Mouse (Mus musculus) kidney, embryonic 16.5 days (tissue): ENCODE measurements around the gene Gldc. TPM values are rescaled to one million over a fixed set of nuclear protein-coding genes. Genes with fewer than 3 reads are reported as not detected.

ENCODE experiments used
- ATAC-seq: fragments of 200-750 bp; cut with Nextera tagmentation; 2 replicates; pipeline ENCODE4 v1.8.0; 2017; ENCODE audit warnings: moderate TSS enrichment; ENCODE audit not compliant: low FRiP score, low TSS enrichment
- H3K27ac ChIP-seq: fragments of 300-500 bp; sonication (generic); 2 replicates; pipeline ENCODE4 v1.5.1; 2014; ENCODE audit warnings: low read length
- H3K27me3 ChIP-seq: fragments of 300-500 bp; sonication (generic); 2 replicates; pipeline ENCODE4 v1.6.1; 2014; ENCODE audit warnings: low read length, control low read depth, mixed read lengths; ENCODE audit not compliant: insufficient read depth
- H3K36me3 ChIP-seq: fragments of 300-500 bp; sonication (generic); 2 replicates; pipeline ENCODE4 v1.6.1; 2014; ENCODE audit warnings: low read length, control low read depth, mixed read lengths; ENCODE audit not compliant: insufficient read depth
- H3K4me1 ChIP-seq: fragments of 300-500 bp; sonication (generic); 2 replicates; pipeline ENCODE4 v1.6.1; 2014; ENCODE audit warnings: low read length, control low read depth, mixed read lengths; ENCODE audit not compliant: insufficient read depth
- H3K4me2 ChIP-seq: fragments of 300-500 bp; sonication (generic); replicated peaks from 2 replicates; pipeline ENCODE4 v1.6.1; 2014; ENCODE audit warnings: low read depth, low read length
- H3K4me3 ChIP-seq: fragments of 300-500 bp; sonication (generic); 2 replicates; pipeline ENCODE4 v1.5.1; 2014; ENCODE audit warnings: mild to moderate bottlenecking, low read length
- H3K9ac ChIP-seq: fragments of 300-500 bp; sonication (generic); replicated peaks from 2 replicates; pipeline ENCODE4 v1.6.1; 2014; ENCODE audit warnings: low read length
- H3K9me3 ChIP-seq: fragments of 300-500 bp; sonication (generic); 2 replicates; pipeline ENCODE4 v1.6.1; 2016; ENCODE audit warnings: low read length, control low read depth
- WGBS: fragments of 180-500 bp; shearing (Covaris S2); extraction: QIAGEN DNeasy Blood & Tissue Kit; methylation state at CpG from one replicate; pipeline ENCODE4 v1.1.7; 2014; 5-methylcytosine and 5-hydroxymethylcytosine counted together
- polyA plus RNA-seq: library from polyadenylated mRNA; unstranded; fragments of >200 nt; fragmentation: Nextera tagmentation; extraction: Ambion mirVana; gene quantifications from 2 replicates; pipeline ENCODE4 v1.2.1, GENCODE M21; 2015

Gene Gldc
- polyA plus RNA-seq, 1 experiment from 2014 or later: 10.9 TPM

DNA sequence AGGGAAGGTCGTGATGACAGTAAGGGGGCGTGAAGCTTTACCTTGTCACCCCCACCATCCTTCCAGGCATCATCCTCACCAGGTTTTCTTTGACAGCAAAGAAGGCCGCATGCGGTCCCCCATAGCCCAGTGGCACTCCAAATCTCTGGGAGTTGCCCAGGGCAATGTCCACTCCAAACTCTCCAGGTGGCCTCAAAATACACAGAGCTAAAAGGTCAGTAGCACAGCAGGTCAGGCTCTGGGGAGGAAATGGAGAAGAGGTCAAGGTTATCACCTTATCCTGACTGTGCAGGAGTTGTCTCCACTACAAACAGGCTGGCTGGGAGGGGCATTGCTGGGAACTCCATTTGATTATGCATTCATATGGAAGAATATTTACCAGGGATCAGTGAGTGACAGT is 30.1 kb downstream of the Gldc start:
- Histone ChIP-seq H3K27ac (no peak overlapping the region), H3K9me3 (no peaks in the 10 kb centered on the region), H3K4me2 (no peak overlapping the region), H3K27me3 (no peaks in the 10 kb centered on the region), H3K4me3 (no peak overlapping the region), H3K36me3 (no peaks in the 10 kb centered on the region), H3K4me1 (no peaks in the 10 kb centered on the region; the same call in 1 of the 2 replicates), H3K9ac (no peak overlapping the region)
- ATAC-seq: no peak
- 77% methylated on average over 4 of the region's 4 CpGs for WGBS

- 68% methylated on average over 1 of the region's 1 CpGs for WGBS
- Histone ChIP-seq H3K4me1 (no peaks in the 10 kb centered on the region), H3K9ac (no peak overlapping the region), H3K27ac (no peak overlapping the region), H3K36me3 (no peaks in the 10 kb centered on the region), H3K4me3 (no peak overlapping the region), H3K9me3 (no peaks in the 10 kb centered on the region), H3K27me3 (no peaks in the 10 kb centered on the region), H3K4me2 (no peak overlapping the region)
- no peak for ATAC-seq
Measured at GRCm38 (mm10) chr19:30136308-30136707, 38.9 kb downstream of the Gldc start.

- ATAC-seq: no peak
- Histone ChIP-seq H3K9ac (no peak overlapping the region), H3K4me2 (no peak overlapping the region), H3K4me3 (no peak overlapping the region), H3K4me1 (no peaks in the 10 kb centered on the region), H3K9me3 (no peaks in the 10 kb centered on the region), H3K27ac (no peak overlapping the region), H3K36me3 (no peaks in the 10 kb centered on the region), H3K27me3 (no peaks in the 10 kb centered on the region)
- 62% methylated on average over 4 of the region's 4 CpGs for WGBS
Measured at GRCm38 (mm10) chr19:30128177-30128576, 47.1 kb downstream of the Gldc start.

DNA sequence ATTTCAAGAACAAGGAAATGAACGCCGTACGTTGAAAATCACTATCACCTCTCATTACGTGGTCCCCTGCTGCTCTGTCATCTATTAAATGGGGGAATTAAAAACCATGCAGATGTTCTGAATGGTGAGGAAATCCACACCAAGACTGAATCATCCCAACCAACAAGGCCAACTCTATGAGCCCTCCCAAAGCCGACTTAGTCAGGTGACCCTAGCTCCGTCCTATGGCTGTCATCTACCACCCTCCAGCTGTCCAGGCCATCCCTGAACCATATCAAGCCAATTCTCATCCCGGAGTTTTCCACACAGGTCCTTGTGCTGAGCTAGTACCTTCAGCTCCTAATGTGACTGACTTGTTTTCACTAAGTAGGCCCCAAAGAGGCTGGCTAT is 49.6 kb downstream of the Gldc start:
- no peak overlapping the region for H3K4me2 ChIP-seq
- H3K27ac ChIP-seq: no peak overlapping the region
- no peaks in the 10 kb centered on the region for H3K27me3 ChIP-seq
- H3K4me1 ChIP-seq: no peaks in the 10 kb centered on the region
- H3K4me3 ChIP-seq: no peak overlapping the region
- H3K9me3 ChIP-seq: no peaks in the 10 kb centered on the region
- no peak overlapping the region for H3K9ac ChIP-seq
- 80% methylated on average over 7 of the region's 7 CpGs for WGBS
- no peaks in the 10 kb centered on the region for H3K36me3 ChIP-seq
- no peak for ATAC-seq

DNA sequence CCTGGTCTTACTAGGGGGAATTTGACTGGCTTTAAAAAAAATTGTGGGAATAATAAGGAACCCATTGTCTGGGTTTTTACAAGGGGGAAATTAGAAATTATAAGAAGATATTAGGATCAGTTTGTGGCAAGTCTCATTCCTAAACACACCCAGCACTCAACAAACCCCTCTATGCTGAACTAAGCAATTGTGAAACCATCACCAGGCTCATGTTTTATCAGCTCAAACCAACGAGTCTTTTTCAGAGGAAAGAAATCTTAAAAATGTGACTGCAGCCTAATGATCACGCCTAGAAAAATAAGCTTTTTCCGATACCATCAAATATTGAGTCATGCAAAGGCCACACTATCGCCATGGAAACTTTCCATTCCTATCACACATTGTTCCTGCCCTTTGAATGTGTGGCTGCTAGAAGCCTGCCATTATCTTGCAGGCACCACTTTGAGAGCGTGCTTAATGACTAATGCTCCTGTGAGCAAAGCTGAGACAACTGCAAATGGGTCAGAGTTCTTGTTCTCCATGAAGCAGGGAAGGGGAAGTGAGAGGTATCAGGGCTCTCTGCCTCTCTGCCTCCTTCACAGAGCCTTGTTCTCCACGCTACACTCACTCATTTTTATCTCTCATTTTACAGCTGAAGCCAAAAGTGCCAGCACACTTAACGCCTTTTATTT is 50.1 kb downstream of the Gldc start:
- H3K4me1 ChIP-seq: no peaks in the 10 kb centered on the region
- ATAC-seq: no peak
- H3K9ac ChIP-seq: no peak overlapping the region
- no peaks in the 10 kb centered on the region for H3K27me3 ChIP-seq
- 69% methylated on average over 7 of the region's 7 CpGs for WGBS
- no peak overlapping the region for H3K4me3 ChIP-seq
- no peaks in the 10 kb centered on the region for H3K36me3 ChIP-seq
- no peaks in the 10 kb centered on the region for H3K9me3 ChIP-seq
- no peak overlapping the region for H3K4me2 ChIP-seq
- H3K27ac ChIP-seq: no peak overlapping the region

GRCm38 (mm10) chr19:30118344-30119312 is 56.6 kb downstream of the Gldc start:
- H3K4me2 ChIP-seq: no peak overlapping the region
- H3K4me3 ChIP-seq: no peak overlapping the region
- no peaks in the 10 kb centered on the region for H3K9me3 ChIP-seq
- 83% methylated on average over 17 of the region's 17 CpGs for WGBS
- H3K36me3 ChIP-seq: no peaks in the 10 kb centered on the region
- H3K27ac ChIP-seq: no peak overlapping the region
- peak; percentile 82 for ATAC-seq
- no peaks in the 10 kb centered on the region for H3K27me3 ChIP-seq
- no peak overlapping the region for H3K9ac ChIP-seq
- no peaks in the 10 kb centered on the region for H3K4me1 ChIP-seq

- WGBS: 69% methylated on average over 9 of the region's 9 CpGs
- H3K36me3 ChIP-seq: no peaks in the 10 kb centered on the region
Measured at GRCm38 (mm10) chr19:30117775-30118174, 57.5 kb downstream of the Gldc start.

DNA sequence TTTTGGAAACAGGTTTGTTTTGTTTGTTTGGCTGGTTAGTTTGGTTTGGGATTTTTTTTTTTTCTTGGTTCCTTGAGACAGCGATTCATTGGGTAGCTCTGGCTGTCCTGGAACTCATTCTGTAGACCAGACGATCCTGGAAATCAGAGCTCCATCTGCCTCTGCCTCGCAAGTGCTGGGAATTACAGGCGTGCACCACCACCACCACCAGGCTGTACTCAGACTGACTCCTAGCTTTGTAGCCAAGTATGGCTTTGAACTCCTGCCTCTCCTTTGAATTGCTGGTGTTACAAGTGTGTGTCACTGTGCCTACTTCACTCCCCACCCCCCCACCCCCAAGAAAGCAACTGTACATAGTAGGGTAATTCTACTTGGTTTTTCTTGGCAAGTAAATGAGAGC is 58.0 kb downstream of the Gldc start:
- H3K4me3 ChIP-seq: no peak overlapping the region
- no peaks in the 10 kb centered on the region for H3K9me3 ChIP-seq
- no peak overlapping the region for H3K4me2 ChIP-seq
- H3K27ac ChIP-seq: no peak overlapping the region
- H3K4me1 ChIP-seq: no peaks in the 10 kb centered on the region
- H3K27me3 ChIP-seq: no peaks in the 10 kb centered on the region
- no peak overlapping the region for H3K9ac ChIP-seq
- WGBS: 75% methylated on average over 4 of the region's 4 CpGs
- no peak for ATAC-seq
- H3K36me3 ChIP-seq: no peaks in the 10 kb centered on the region

More at GRCm38 (mm10) chr19:30117775-30118174, 57.5 kb downstream of the Gldc start:
- Histone ChIP-seq H3K4me2 (no peak overlapping the region), H3K27me3 (no peaks in the 10 kb centered on the region), H3K4me1 (no peaks in the 10 kb centered on the region), H3K4me3 (no peak overlapping the region), H3K9ac (no peak overlapping the region), H3K9me3 (no peaks in the 10 kb centered on the region), H3K27ac (no peak overlapping the region)
- ATAC-seq: no peak

- H3K9ac ChIP-seq: no peak overlapping the region
- no peak overlapping the region for H3K27ac ChIP-seq
- 86% methylated on average over 5 of the region's 5 CpGs for WGBS
- no peak overlapping the region for H3K4me3 ChIP-seq
- H3K27me3 ChIP-seq: no peaks in the 10 kb centered on the region
- no peak for ATAC-seq
- H3K36me3 ChIP-seq: no peaks in the 10 kb centered on the region
- no peak overlapping the region for H3K4me2 ChIP-seq
- no peaks in the 10 kb centered on the region for H3K4me1 ChIP-seq
- H3K9me3 ChIP-seq: no peaks in the 10 kb centered on the region
Measured at GRCm38 (mm10) chr19:30115606-30116005, 59.6 kb downstream of the Gldc start.

DNA sequence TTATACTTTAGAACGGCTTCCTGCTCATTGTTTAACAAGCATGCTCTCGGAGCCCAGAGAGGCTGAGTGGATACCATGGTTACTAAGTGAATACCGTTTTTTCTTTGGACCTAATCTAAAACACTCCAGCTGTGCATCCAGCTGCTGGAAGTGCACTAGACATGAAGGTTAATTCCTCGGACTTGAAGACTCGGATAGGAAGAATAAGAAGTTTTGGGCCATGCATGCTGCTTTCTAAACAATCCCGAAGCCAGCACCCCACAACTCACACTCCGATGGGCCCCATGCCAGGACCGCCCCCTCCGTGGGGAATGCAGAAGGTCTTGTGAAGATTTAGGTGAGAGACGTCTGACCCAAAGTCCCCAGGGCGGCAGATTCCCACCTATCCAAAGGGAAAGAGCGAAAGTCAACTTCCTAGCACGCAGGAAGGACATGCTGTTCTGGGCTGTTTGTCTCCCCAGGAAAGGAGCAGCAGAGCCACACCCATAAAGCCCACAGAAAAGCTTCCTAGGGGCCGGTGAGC is 60.2 kb downstream of the Gldc start:
- H3K27me3 ChIP-seq: no peaks in the 10 kb centered on the region
- H3K36me3 ChIP-seq: no peaks in the 10 kb centered on the region
- H3K9ac ChIP-seq: no peak overlapping the region
- ATAC-seq: no peak
- no peak overlapping the region for H3K4me3 ChIP-seq
- no peaks in the 10 kb centered on the region for H3K9me3 ChIP-seq
- 56% methylated on average over 14 of the region's 14 CpGs for WGBS
- no peaks in the 10 kb centered on the region for H3K4me1 ChIP-seq
- H3K27ac ChIP-seq: no peak overlapping the region
- no peak overlapping the region for H3K4me2 ChIP-seq
